Mouse (Mus musculus) activated CD4-positive, CD25-positive, alpha-beta regulatory T cell, adult 4 months (primary cell): ENCODE results near the gene Aebp1. TPM values are rescaled to one million over a fixed set of nuclear protein-coding genes. Genes with fewer than 3 reads are reported as not detected.
"Not testable (repeated sequence)": the region's sequence is repeated elsewhere in the genome, so short reads cannot be mapped to it uniquely, and the experiment has no call there.

Experiments
- ATAC-seq: one replicate; pipeline ENCODE4 v1.8.0; 2017
- polyA plus RNA-seq, 2 experiments: library from polyadenylated mRNA; unstranded; fragments of 100-300 nt; shearing (Covaris generic); gene quantifications; one replicate each; pipeline ENCODE4 v1.2.1; 2017

Gene Aebp1
- polyA plus RNA-seq, 2 experiments from 2014 or later: 0.56 TPM; not detected in 1

GRCm38 (mm10) chr11:5855902-5856301, 5.8 kb upstream of the Aebp1 start:
- ATAC-seq: no peak

- no peak for ATAC-seq
These were observed 5.1 kb upstream of the Aebp1 start for GRCm38 (mm10) chr11:5856479-5857130.

- no peak for ATAC-seq
These were observed 3.0 kb upstream of the Aebp1 start for GRCm38 (mm10) chr11:5858723-5859122.

GRCm38 (mm10) chr11:5859883-5860550, 1.7 kb upstream of the Aebp1 start:
- ATAC-seq: no peak

- no peak for ATAC-seq
These were observed 1.1 kb upstream of the Aebp1 start for GRCm38 (mm10) chr11:5860639-5861038.

GRCm38 (mm10) chr11:5862394-5863105, 803 bp downstream of the Aebp1 start:
- ATAC-seq: no peak

- no peak for ATAC-seq
These were observed 5.4 kb downstream of the Aebp1 start for GRCm38 (mm10) chr11:5867196-5867595.

- ATAC-seq: no peak
These were observed 6.6 kb downstream of the Aebp1 start for GRCm38 (mm10) chr11:5868324-5868723.

- ATAC-seq: no peak
These were observed 7.6 kb downstream of the Aebp1 start for GRCm38 (mm10) chr11:5869331-5869730.

- no peak for ATAC-seq
These were observed 8.3 kb downstream of the Aebp1 start for GRCm38 (mm10) chr11:5870069-5870468.

GRCm38 (mm10) chr11:5872707-5873106, 11.0 kb downstream of the Aebp1 start:
- ATAC-seq: no peak

- ATAC-seq: no peak
These were observed 11.4 kb downstream of the Aebp1 start for GRCm38 (mm10) chr11:5873192-5873591.

GRCm38 (mm10) chr11:5877421-5877820, 15.7 kb downstream of the Aebp1 start:
- no peak for ATAC-seq

- ATAC-seq: peak; percentile 97
These were observed 16.3 kb downstream of the Aebp1 start, which contains the start of gene Pold2 for GRCm38 (mm10) chr11:5877921-5878526. Pold2 (minus strand) TSS chr11:5878292.

GRCm38 (mm10) chr11:5878661-5879060, 16.9 kb downstream of the Aebp1 start:
- ATAC-seq: no peak

- ATAC-seq: no peak
These were observed 18.2 kb downstream of the Aebp1 start for GRCm38 (mm10) chr11:5879905-5880304.

- no peak for ATAC-seq
These were observed 20.8 kb downstream of the Aebp1 start for GRCm38 (mm10) chr11:5882518-5882917.

GRCm38 (mm10) chr11:5886187-5886586, 24.4 kb downstream of the Aebp1 start:
- no peak for ATAC-seq

GRCm38 (mm10) chr11:5887250-5887649, 25.5 kb downstream of the Aebp1 start:
- ATAC-seq: no peak

- not testable (repeated sequence) for ATAC-seq
These were observed 26.8 kb downstream of the Aebp1 start for GRCm38 (mm10) chr11:5888563-5888962.

- no peak for ATAC-seq
These were observed 30.4 kb downstream of the Aebp1 start for GRCm38 (mm10) chr11:5892151-5892591.

GRCm38 (mm10) chr11:5892810-5893368, 31.1 kb downstream of the Aebp1 start:
- ATAC-seq: no peak

GRCm38 (mm10) chr11:5893807-5894206, 32.1 kb downstream of the Aebp1 start:
- no peak for ATAC-seq
